Mouse (Mus musculus) CH12.LX (cell line): ENCODE measurements around the gene Unc13b.

Experiments
- CTCF ChIP-seq, 2 experiments: IDR thresholded peaks in 1 of 2; conservative IDR thresholded peaks in 1 of 2; 2 replicates each; pipeline ENCODE4 v1.5.1; 2011 to 2012; ENCODE audit warnings: low read depth in 2 of 2, low read length in 2 of 2, improper control_type of control experiment in 1 of 2, inconsistent platforms in 1 of 2, mild to moderate bottlenecking in 1 of 2, moderate library complexity in 1 of 2
- EP300 ChIP-seq: IDR thresholded peaks from 2 replicates; pipeline ENCODE4 v1.6.1; 2011; ENCODE audit warnings: low read length, improper control_type of control experiment
- MAX ChIP-seq: IDR thresholded peaks from 2 replicates; pipeline ENCODE4 v1.6.1; 2011; ENCODE audit warnings: low read length, improper control_type of control experiment
- MYC ChIP-seq: IDR thresholded peaks from 2 replicates; pipeline ENCODE4 v1.6.1; 2011; ENCODE audit warnings: low read depth, mild to moderate bottlenecking, improper control_type of control experiment, low read length
- PAX5 ChIP-seq: IDR thresholded peaks from 2 replicates; pipeline ENCODE4 v1.6.1; 2012; ENCODE audit warnings: low read length, inconsistent platforms, mixed read lengths

- no peak for TF ChIP-seq MYC
- no peak for TF ChIP-seq CTCF (conservative IDR thresholded peaks at IDR 0.05 in 1 of 2, IDR thresholded peaks at IDR 0.05 in 1 of 2; ENCODE audit: low read depth in 2 of 2, low read length in 2 of 2)
- no peak for TF ChIP-seq MAX
- no peak for TF ChIP-seq EP300
- TF ChIP-seq PAX5, result no peak
These were observed 130.6 kb downstream of the Unc13b start for GRCm38 (mm10) chr4:43189381-43189780.
